Mouse (Mus musculus) intestine, postnatal 0 days (tissue): Measurements from ENCODE around the gene Ppa2. TPM values are rescaled to one million over a fixed set of nuclear protein-coding genes. Genes with fewer than 3 reads are reported as not detected.

Experiments
- ATAC-seq: fragments of 200-750 bp; cut with Nextera tagmentation; 2 replicates; pipeline ENCODE4 v1.8.0; 2017; ENCODE audit warnings: mild to moderate bottlenecking, moderate TSS enrichment, moderate library complexity
- H3K27ac ChIP-seq: fragments of 300-500 bp; sonication (generic); 2 replicates; pipeline ENCODE4 v1.5.1; 2014; ENCODE audit warnings: mild to moderate bottlenecking, low read depth, low read length, moderate library complexity
- H3K27me3 ChIP-seq: fragments of 300-500 bp; sonication (generic); replicated peaks from 2 replicates; pipeline ENCODE4 v1.6.1; 2014; ENCODE audit warnings: low read length, mixed read lengths; ENCODE audit not compliant: control insufficient read depth, insufficient read depth
- H3K36me3 ChIP-seq: fragments of 300-500 bp; sonication (generic); 2 replicates; pipeline ENCODE4 v1.6.1; 2014; ENCODE audit warnings: mild to moderate bottlenecking, moderate library complexity; ENCODE audit not compliant: control insufficient read depth, insufficient read depth
- H3K4me1 ChIP-seq: fragments of 300-500 bp; sonication (generic); replicated peaks from 2 replicates; pipeline ENCODE4 v1.6.1; 2014; ENCODE audit warnings: antibody characterized with exemption, low read length, mixed read lengths; ENCODE audit not compliant: control insufficient read depth, insufficient read depth
- H3K4me2 ChIP-seq: fragments of 300-500 bp; sonication (generic); replicated peaks from 2 replicates; pipeline ENCODE4 v1.6.1; 2014; ENCODE audit warnings: low read depth, mild to moderate bottlenecking, moderate library complexity
- H3K4me3 ChIP-seq: fragments of 300-500 bp; sonication (generic); 2 replicates; pipeline ENCODE4 v1.5.1; 2014; ENCODE audit warnings: low read depth, low read length
- H3K9ac ChIP-seq: fragments of 300-500 bp; sonication (generic); 2 replicates; pipeline ENCODE4 v1.6.1; 2014; ENCODE audit warnings: mild to moderate bottlenecking, low read depth, low read length
- H3K9me3 ChIP-seq: fragments of 300-500 bp; sonication (generic); 2 replicates; pipeline ENCODE4 v1.6.1; 2016; ENCODE audit warnings: mixed run types; ENCODE audit not compliant: control insufficient read depth
- CTCF ChIP-seq: sonication (generic); IDR thresholded peaks from 2 replicates; pipeline ENCODE4 v1.5.1; 2016; ENCODE audit warnings: low read depth, mild to moderate bottlenecking, control low read depth, antibody characterized with exemption, moderate library complexity
- WGBS: fragments of 180-500 bp; shearing (Covaris S2); extraction: QIAGEN DNeasy Blood & Tissue Kit; methylation state at CpG from one replicate; pipeline ENCODE4 v1.1.7; 2014; 5-methylcytosine and 5-hydroxymethylcytosine counted together
- polyA plus RNA-seq: library from polyadenylated mRNA; unstranded; fragments of >200 nt; fragmentation: Nextera tagmentation; extraction: Ambion mirVana; gene quantifications from 2 replicates; pipeline ENCODE4 v1.2.1, GENCODE M21; 2015

Ppa2 gene
- polyA plus RNA-seq, 1 experiment from 2014 or later, result 111 TPM

DNA sequence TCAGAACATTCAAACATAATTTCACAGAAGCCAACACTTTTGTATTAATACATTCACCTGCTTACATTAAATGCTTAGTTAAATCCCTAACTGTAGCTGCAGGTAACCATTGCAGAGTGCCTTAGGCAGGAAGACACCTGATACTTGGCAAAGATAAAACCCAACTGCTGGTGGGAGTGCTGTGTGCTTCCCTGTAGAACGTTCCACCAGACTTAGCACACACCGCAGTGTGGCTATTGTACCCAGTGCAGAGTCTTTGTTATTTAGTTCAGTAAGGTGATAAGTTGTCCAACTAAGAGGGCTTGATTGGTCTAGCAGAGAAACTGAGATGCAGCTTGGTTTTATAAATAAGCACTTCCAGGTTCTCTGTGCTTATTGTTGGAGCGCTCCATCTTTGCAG is 54.2 kb downstream of the Ppa2 start:
- Histone ChIP-seq H3K4me1 (no peaks in the 10 kb centered on the region), H3K9me3 (no peaks in the 10 kb centered on the region), H3K36me3 (peaks cover 7% of the 10 kb centered on the region; the same call in 1 of the 2 replicates), H3K4me2 (no peak overlapping the region), H3K4me3 (no peak overlapping the region), H3K9ac (no peak overlapping the region), H3K27ac (no peak overlapping the region), H3K27me3 (no peaks in the 10 kb centered on the region)
- no peak for TF ChIP-seq CTCF
- WGBS, result 83% methylated on average over 3 of the region's 3 CpGs
- ATAC-seq, result no peak

DNA sequence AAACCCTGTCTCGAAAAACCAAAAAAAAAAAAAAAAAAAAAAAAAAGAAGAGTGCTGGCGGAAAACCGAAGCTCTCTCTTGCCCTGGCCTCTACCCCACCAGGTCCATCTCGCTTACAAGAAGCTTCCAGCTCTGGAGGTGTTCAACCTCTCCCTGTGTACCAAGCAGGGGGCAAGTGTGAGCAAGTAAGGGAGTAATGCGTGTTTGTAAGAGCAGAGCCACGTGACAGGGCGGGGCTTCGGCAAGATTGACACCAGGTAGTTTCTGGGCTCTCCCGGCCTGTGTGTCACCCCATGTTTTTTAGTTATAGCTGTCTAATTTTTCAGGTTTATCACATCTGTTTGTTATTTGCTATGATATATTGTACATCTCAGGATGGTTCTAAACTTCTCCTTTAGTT is 56.2 kb downstream of the Ppa2 start:
- ATAC-seq, result no peak
- TF ChIP-seq CTCF, result no peak

DNA sequence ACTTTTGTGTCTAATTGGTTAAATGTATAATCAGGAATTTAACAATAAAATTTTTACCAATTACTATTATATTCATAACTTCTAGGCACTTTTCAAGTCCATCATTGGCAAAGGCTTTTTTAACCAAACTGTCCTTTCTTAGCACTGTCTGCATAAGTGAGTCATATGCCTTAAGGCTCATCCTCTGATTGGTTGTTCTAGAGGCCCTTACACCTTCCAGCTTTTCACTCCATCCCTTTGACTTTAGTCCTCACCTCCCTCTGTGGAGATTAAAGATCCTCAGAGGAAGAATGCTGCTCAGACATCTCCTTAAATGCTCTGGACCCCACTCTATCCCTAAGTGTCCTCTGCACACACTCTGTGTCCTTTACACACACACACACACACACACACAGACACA is 68.3 kb downstream of the Ppa2 start:
- no peak overlapping the region for H3K27ac ChIP-seq
- H3K4me2 ChIP-seq, result no peak overlapping the region
- no peak for TF ChIP-seq CTCF
- no peaks in the 10 kb centered on the region for H3K4me1 ChIP-seq
- H3K9me3 ChIP-seq, result no peaks in the 10 kb centered on the region
- H3K4me3 ChIP-seq, result no peak overlapping the region
- no peaks in the 10 kb centered on the region for H3K27me3 ChIP-seq
- no peak for ATAC-seq
- no peak overlapping the region for H3K9ac ChIP-seq
- peaks cover 16% of the 10 kb centered on the region for H3K36me3 ChIP-seq

More for the DNA sequence above, 56.2 kb downstream of the Ppa2 start:
- no peaks in the 10 kb centered on the region for H3K9me3 ChIP-seq
- H3K4me3 ChIP-seq, result no peak overlapping the region
- no peak overlapping the region for H3K27ac ChIP-seq
- 86% methylated on average over 9 of the region's 9 CpGs for WGBS
- H3K27me3 ChIP-seq, result no peaks in the 10 kb centered on the region
- H3K4me2 ChIP-seq, result no peak overlapping the region
- H3K36me3 ChIP-seq, result peaks cover 20% of the 10 kb centered on the region
- H3K4me1 ChIP-seq, result no peaks in the 10 kb centered on the region
- H3K9ac ChIP-seq, result no peak overlapping the region

DNA sequence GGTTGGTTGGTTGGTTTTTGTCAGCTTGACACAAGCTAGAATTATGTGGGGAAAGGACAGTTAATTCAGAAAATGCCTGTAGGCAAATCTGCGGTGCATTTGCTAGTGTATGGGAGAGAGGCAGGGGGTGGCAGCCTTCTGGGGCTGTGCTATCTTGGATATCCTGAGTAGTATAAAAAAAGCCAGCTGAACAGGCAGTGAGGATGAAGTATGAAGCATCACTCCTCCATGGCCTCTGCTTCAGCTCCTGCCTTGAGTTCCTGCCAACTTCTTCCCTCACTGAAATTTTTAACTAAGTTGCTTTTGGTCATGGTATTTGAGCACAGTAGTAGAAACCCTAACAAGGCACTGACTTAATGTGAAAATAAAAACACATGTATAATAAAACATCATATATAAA is 70.1 kb downstream of the Ppa2 start:
- no peaks in the 10 kb centered on the region for H3K4me1 ChIP-seq
- H3K27me3 ChIP-seq, result no peaks in the 10 kb centered on the region
- H3K36me3 ChIP-seq, result peaks cover 8% of the 10 kb centered on the region
- H3K9me3 ChIP-seq, result no peaks in the 10 kb centered on the region
- no peak overlapping the region for H3K27ac ChIP-seq
- no peak for TF ChIP-seq CTCF
- no peak overlapping the region for H3K4me3 ChIP-seq
- no peak overlapping the region for H3K9ac ChIP-seq
- H3K4me2 ChIP-seq, result no peak overlapping the region
- ATAC-seq, result no peak
- 93% methylated on average over 1 of the region's 1 CpGs for WGBS

DNA sequence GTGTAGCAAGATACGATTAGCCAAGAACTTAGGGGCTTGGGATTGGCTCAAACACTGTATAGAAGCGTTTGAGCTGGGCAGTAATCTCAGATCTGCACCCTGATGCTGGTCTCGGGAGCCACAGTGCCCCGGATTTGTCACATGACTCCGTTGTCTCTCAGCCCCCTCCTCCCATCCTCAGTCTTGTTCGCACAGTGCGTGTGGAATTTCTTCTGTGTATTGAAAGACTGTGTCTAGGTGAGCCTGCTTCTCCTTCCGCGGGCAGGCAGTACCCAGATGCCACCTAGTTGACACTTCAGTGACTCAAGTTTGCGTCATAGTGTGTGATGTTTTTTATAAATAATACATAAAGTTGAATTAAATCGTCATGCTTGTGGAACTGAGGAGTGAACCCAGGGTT is 71.6 kb downstream of the Ppa2 start:
- Histone ChIP-seq H3K4me3 (no peak overlapping the region), H3K36me3 (peaks cover 8% of the 10 kb centered on the region), H3K4me2 (no peak overlapping the region), H3K27ac (no peak overlapping the region), H3K9ac (no peak overlapping the region), H3K27me3 (no peaks in the 10 kb centered on the region), H3K4me1 (no peaks in the 10 kb centered on the region), H3K9me3 (no peaks in the 10 kb centered on the region)
- WGBS, result 87% methylated on average over 11 of the region's 11 CpGs
- no peak for TF ChIP-seq CTCF
- ATAC-seq, result no peak

DNA sequence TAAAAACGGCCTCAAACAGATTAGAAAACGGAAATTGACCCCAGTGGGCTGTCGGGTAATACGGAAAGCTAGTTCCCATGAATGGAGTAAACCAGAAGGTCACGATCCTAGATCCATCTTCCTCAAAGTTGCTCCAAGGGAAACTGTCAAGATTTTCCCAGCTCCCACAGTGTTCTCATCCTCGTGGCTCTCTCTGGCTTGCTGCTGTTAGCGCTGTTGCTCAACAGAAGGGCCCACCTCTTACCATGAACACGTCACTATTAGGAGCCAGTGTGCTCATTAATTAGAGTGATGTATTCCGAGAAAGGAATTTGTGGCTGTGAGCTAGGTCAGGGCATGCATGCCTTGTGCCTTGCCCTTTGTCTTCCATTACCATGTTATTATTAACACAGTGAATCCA is 72.2 kb downstream of the Ppa2 start:
- TF ChIP-seq CTCF, result no peak
- no peak overlapping the region for H3K4me3 ChIP-seq
- H3K9me3 ChIP-seq, result no peaks in the 10 kb centered on the region
- ATAC-seq, result no peak
- WGBS, result 71% methylated on average over 9 of the region's 9 CpGs
- no peak overlapping the region for H3K9ac ChIP-seq
- no peak overlapping the region for H3K27ac ChIP-seq
- H3K4me2 ChIP-seq, result no peak overlapping the region
- H3K27me3 ChIP-seq, result no peaks in the 10 kb centered on the region
- H3K4me1 ChIP-seq, result no peaks in the 10 kb centered on the region
- peaks cover 8% of the 10 kb centered on the region for H3K36me3 ChIP-seq

DNA sequence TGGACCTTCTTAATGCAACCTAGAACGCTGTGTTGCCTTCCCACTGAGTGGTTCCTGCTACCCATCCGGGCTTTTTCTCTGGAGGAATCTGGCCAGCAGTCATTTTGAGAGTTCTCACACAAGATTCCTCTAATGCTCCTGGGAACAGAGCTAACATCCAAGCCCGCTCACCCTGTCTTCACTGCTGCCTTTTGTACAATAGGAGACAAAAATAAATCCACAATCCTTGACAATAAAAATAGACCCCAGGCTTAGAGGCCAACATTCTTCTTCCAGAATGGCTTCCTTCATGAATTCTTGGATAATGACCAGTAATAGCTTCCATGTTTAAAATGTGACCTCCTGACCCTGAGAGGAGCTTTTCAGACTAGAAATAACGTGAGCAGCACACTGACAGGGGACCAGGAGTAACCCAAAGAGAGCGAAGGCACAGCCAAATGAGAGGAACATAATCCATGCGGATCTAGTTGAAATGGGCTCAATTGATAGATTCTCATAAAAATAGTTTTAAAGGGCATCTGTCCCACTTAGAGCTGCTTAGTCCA is 74.3 kb downstream of the Ppa2 start:
- no peak overlapping the region for H3K27ac ChIP-seq
- no peak for TF ChIP-seq CTCF
- WGBS, result 70% methylated on average over 6 of the region's 6 CpGs
- H3K9ac ChIP-seq, result no peak overlapping the region
- H3K27me3 ChIP-seq, result no peaks in the 10 kb centered on the region
- no peaks in the 10 kb centered on the region for H3K4me1 ChIP-seq
- no peak overlapping the region for H3K4me2 ChIP-seq
- H3K9me3 ChIP-seq, result no peaks in the 10 kb centered on the region
- H3K36me3 ChIP-seq, result no peaks in the 10 kb centered on the region
- no peak overlapping the region for H3K4me3 ChIP-seq
- no peak for ATAC-seq
